Mouse (Mus musculus) embryo, embryonic 10.5 days (tissue): ENCODE measurements at regions not wholly inside any gene's neighbourhood (a gene's known extent, or its start where the extent isn't known, plus 50 kb on each side); places are given as distances from the start of the nearest gene placed in this dataset.

ENCODE experiments used
- DNase-seq: peaks from one replicate; pipeline ENCODE4 v3.0.0-alpha.2; 2015; ENCODE audit warnings: low spot score

GRCm38 (mm10) chr5:136619315-136620231, 52.3 kb upstream of the Cux1 start:
- DNase-seq = peak; percentile 69

GRCm38 (mm10) chr5:136620234-136620633, 52.9 kb upstream of the Cux1 start:
- no peak for DNase-seq

GRCm38 (mm10) chr5:136621336-136622125, 54.2 kb upstream of the Cux1 start:
- no peak for DNase-seq

GRCm38 (mm10) chr5:136622152-136622551, 54.9 kb upstream of the Cux1 start:
- no peak for DNase-seq

GRCm38 (mm10) chr5:136622721-136623542, 55.6 kb upstream of the Cux1 start:
- DNase-seq = peak; percentile 90

GRCm38 (mm10) chr5:136623791-136624190, 56.5 kb upstream of the Cux1 start:
- DNase-seq = no peak

- DNase-seq = no peak
Measured at GRCm38 (mm10) chr5:136625176-136625991, 58.1 kb upstream of the Cux1 start.

GRCm38 (mm10) chr5:136626142-136626771, 59.0 kb upstream of the Cux1 start:
- no peak for DNase-seq

GRCm38 (mm10) chr5:136626891-136627290, 59.6 kb upstream of the Cux1 start:
- DNase-seq = no peak

GRCm38 (mm10) chr5:136627671-136628292, 60.5 kb upstream of the Cux1 start:
- DNase-seq = no peak

GRCm38 (mm10) chr5:136628502-136628901, 61.2 kb upstream of the Cux1 start:
- no peak for DNase-seq

- DNase-seq = no peak
Measured at GRCm38 (mm10) chr5:136632286-136632685, 60.7 kb upstream of the Myl10 start.

GRCm38 (mm10) chr5:136633901-136634300, 59.0 kb upstream of the Myl10 start:
- no peak for DNase-seq

- DNase-seq = no peak
Measured at GRCm38 (mm10) chr5:136635119-136635518, 57.8 kb upstream of the Myl10 start.

- no peak for DNase-seq
Measured at GRCm38 (mm10) chr5:136636476-136636875, 56.5 kb upstream of the Myl10 start.

- no peak for DNase-seq
Measured at GRCm38 (mm10) chr5:136637872-136638271, 55.1 kb upstream of the Myl10 start.

- no peak for DNase-seq
Measured at GRCm38 (mm10) chr5:136640871-136641619, 51.9 kb upstream of the Myl10 start.

GRCm38 (mm10) chr5:136642208-136642607, 50.7 kb upstream of the Myl10 start:
- no peak for DNase-seq
